Mouse (Mus musculus): ENCODE measurements around the gene Shisa2. TPM values are rescaled to one million over a fixed set of nuclear protein-coding genes. Genes with fewer than 3 reads are reported as not detected.

Shisa2 gene
- total RNA-seq, 2 experiments from 2014 or later = 0.07 TPM; not detected in 1

Other genes starting within 250 kb of the Shisa2 start
- 1.8 and 2.9 TPM in 2 replicates for gene Phf11c, start 229.9 kb upstream of the Shisa2 start, total RNA-seq (2015)
- gene Phf11c, start 229.9 kb upstream of the Shisa2 start, total RNA-seq (2017) = 1.7 and 2.5 TPM in 2 replicates
- 40.4 and 40.9 TPM in 2 replicates for gene Setdb2, start 184.4 kb upstream of the Shisa2 start, total RNA-seq (2015)
- gene Setdb2, start 184.4 kb upstream of the Shisa2 start, total RNA-seq (2017) = 34.0 and 40.5 TPM in 2 replicates
- 34.5 and 36.8 TPM in 2 replicates for gene Cab39l, start 184.3 kb upstream of the Shisa2 start, total RNA-seq (2015)
- 29.9 and 30.7 TPM in 2 replicates for gene Cab39l, start 184.3 kb upstream of the Shisa2 start, total RNA-seq (2017)
- gene Cdadc1, start 27.3 kb upstream of the Shisa2 start, total RNA-seq (2015) = 27.9 and 31.8 TPM in 2 replicates
- gene Cdadc1, start 27.3 kb upstream of the Shisa2 start, total RNA-seq (2017) = 10.0 and 14.3 TPM in 2 replicates